Mouse (Mus musculus) inflammation-experienced regulatory T-cells, adult 6 months (primary cell): Measurements from ENCODE around the gene Gm17093. TPM values are rescaled to one million over a fixed set of nuclear protein-coding genes. Genes with fewer than 3 reads are reported as not detected.
"Not testable (repeated sequence)": the region's sequence is repeated elsewhere in the genome, so short reads cannot be mapped to it uniquely, and the experiment has no call there.

Experiments
- ATAC-seq: one replicate; pipeline ENCODE4 v1.8.0; 2017
- polyA plus RNA-seq, 3 experiments: library from polyadenylated mRNA; unstranded; fragments of 100-300 nt; shearing (Covaris generic); gene quantifications; one replicate each; pipeline ENCODE4 v1.2.1; 2017

Gm17093 gene
- polyA plus RNA-seq, result not detected

DNA sequence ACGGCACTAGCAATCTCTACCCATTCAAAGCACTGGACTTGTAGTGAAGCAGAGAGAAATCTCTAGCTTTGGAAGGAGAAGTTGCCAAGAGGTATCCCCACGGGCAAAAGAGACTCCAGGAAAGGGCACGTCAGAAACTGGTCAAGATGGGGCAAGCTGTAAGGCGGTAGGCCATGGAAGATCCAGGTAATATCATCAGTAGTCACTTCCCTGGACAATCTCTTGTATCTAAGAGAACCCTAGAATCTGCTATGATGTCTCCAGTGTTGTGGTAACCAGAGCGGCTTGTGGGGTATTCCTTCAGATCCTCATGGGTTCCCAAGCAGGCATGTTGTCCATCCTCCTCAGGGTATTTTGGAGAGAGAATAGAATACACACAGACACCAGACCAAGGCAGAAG lies at the start of gene Gm17093:
Gene Gm17093, plus strand, starts transcription at position 301 of the 400 bp plus-strand sequence.
- ATAC-seq, result not testable (repeated sequence)

DNA sequence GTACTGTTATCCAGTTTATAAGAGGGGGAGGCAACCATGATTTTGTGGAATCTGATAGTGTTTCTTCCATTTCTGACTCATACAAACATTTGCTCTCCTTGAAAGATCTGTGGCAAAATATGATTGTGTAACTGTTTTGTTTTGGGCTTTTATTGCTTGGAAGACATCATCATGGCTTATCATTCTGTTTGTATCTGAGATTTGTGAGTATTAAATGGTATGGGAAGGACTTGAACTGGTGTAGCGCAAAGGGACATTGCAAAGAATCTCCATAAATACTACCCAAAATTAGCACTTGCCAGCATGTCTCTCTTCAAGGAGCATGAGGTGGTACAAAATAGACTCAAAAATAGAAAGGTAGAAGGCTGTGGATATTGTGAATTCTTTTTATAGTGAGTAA lies 25.9 kb upstream of the Gm17093 start, which contains the start of gene BC061237:
Gene BC061237, plus strand, starts transcription at position 301 of the 400 bp plus-strand sequence.
- not testable (repeated sequence) for ATAC-seq

DNA sequence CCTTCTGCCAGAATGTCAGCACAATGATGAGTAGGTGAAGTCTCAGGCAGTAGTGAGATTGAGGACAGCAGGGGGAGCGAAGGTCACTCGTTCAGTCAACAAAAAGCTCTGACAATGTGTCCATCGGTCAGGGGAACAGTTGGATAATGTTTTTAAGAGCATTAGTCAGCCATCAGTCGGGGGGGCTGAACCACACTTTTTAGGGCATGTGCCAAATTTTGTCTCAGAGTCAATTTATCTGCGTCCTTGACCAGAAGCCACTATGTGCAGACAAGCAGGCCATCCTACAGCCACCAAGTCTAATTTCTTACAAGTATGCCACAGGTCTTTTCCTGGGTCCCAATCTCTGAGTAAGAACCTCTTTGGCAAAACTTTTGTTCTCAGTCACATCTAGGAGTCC lies 29.9 kb downstream of the Gm17093 start:
- ATAC-seq, result not testable (repeated sequence)

Other genes with a start within 250 kb of the Gm17093 start
- gene Gm8220, start 232.7 kb upstream of the Gm17093 start, polyA plus RNA-seq, result not detected
- not detected for gene Gm5930, start 179.7 kb upstream of the Gm17093 start, polyA plus RNA-seq
- gene Gm8229, start 152.9 kb upstream of the Gm17093 start, polyA plus RNA-seq, result not detected
- gene Gm3371, start 107.6 kb upstream of the Gm17093 start, polyA plus RNA-seq, result not detected
- not detected for gene Gm8232, start 84.6 kb upstream of the Gm17093 start, polyA plus RNA-seq
- gene BC061237, start 25.8 kb upstream of the Gm17093 start, polyA plus RNA-seq, result not detected
- gene Gm8247, start 64.9 kb downstream of the Gm17093 start, polyA plus RNA-seq, result not detected
- not detected for gene Gm5624, start 109.7 kb downstream of the Gm17093 start, polyA plus RNA-seq
- gene Gm8257, start 188.2 kb downstream of the Gm17093 start, polyA plus RNA-seq, result not detected
- not detected for gene Gm8267, start 232.1 kb downstream of the Gm17093 start, polyA plus RNA-seq